Mouse (Mus musculus): ENCODE data around the gene Olig3. TPM values are rescaled to one million over a fixed set of nuclear protein-coding genes. Genes with fewer than 3 reads are reported as not detected.

The Olig3 gene
- total and polyA plus RNA-seq, 3 experiments, result not detected

GRCm38 (mm10) chr10:19353631-19354030 lies 2.7 kb upstream of the Olig3 start:
- dilution Hi-C loops (cut with MboI; ENCODE audit: extremely low pct_ligation_motif_present, extremely low pct_unique_long_range_greater_than_20kb, low sequenced_read_pairs), result no loop called here
- Histone ChIP-seq H3K36me3 (replicated peaks in 1 of 2; ENCODE audit: control insufficient read depth in 1 of 2, insufficient read depth in 1 of 2, low read length in 1 of 2) (no peaks in the 10 kb centered on the region), H3K79me2 (replicated peaks; ENCODE audit: control insufficient read depth, extremely low read depth, insufficient read depth, poor library complexity, severe bottlenecking) (no peaks in the 10 kb centered on the region), H3K4me2 (ENCODE audit: insufficient read depth, low read depth, poor library complexity, severe bottlenecking) (no peak overlapping the region), H3K4me3 (replicated peaks in 1 of 3; ENCODE audit: low read depth in 2 of 3, low read length in 2 of 3, poor library complexity in 1 of 3) (no peak overlapping the region), H3K9me3 (replicated peaks; ENCODE audit: low read length) (peaks cover 2% of the 10 kb centered on the region), H3K27ac (ENCODE audit: insufficient read depth, low read depth) (no peak overlapping the region), H3K4me1 (ENCODE audit: control insufficient read depth in 1 of 2, insufficient read depth in 2 of 2) (peaks cover 0 to 13% of the 10 kb centered on the region in 2 experiments; a peak in 2 of 4 replicates), H3K27me3 (replicated peaks) (no peaks in the 10 kb centered on the region), H3K9ac (ENCODE audit: insufficient read depth, low read depth) (no peak overlapping the region)
- in situ Hi-C loops (cut with MboI; ENCODE audit: low pct_ligation_motif_present, low pct_unique_long_range_greater_than_20kb, low sequenced_read_pairs), result no loop called here
- DNase-seq (ENCODE audit: extremely low read depth), result no peak
- TF ChIP-seq UBTF (IDR thresholded peaks at IDR 0.05; ENCODE audit: low read depth, low read length) (no peak), E2F4 (IDR thresholded peaks at IDR 0.05; ENCODE audit: insufficient replicate concordance, low read depth, low read length) (no peak), USF1 (IDR thresholded peaks at IDR 0.05; ENCODE audit: low read depth, low read length) (no peak), PAX5 (IDR thresholded peaks at IDR 0.05; ENCODE audit: low read length) (no peak), POLR2A (IDR thresholded peaks at IDR 0.05; ENCODE audit: low read depth, low read length) (no peak), MAFK (IDR thresholded peaks at IDR 0.05; ENCODE audit: insufficient replicate concordance, low read length) (no peak), JUN (IDR thresholded peaks at IDR 0.05; ENCODE audit: insufficient read depth, low read depth, low read length) (no peak), NRF1 (IDR thresholded peaks at IDR 0.05; ENCODE audit: low read depth, low read length) (no peak), MEF2A (IDR thresholded peaks at IDR 0.05; ENCODE audit: borderline replicate concordance, low read depth, low read length) (no peak), KAT2A (IDR thresholded peaks at IDR 0.05; ENCODE audit: insufficient replicate concordance, low read length) (no peak), MAZ (IDR thresholded peaks at IDR 0.05; ENCODE audit: low read depth, low read length) (no peak), SMC3 (IDR thresholded peaks at IDR 0.05; ENCODE audit: low read depth, low read length) (no peak), CHD2 (IDR thresholded peaks at IDR 0.05; ENCODE audit: low read length) (no peak), ZMIZ1 (IDR thresholded peaks at IDR 0.05; ENCODE audit: low read depth, low read length) (no peak), ZC3H11A (IDR thresholded peaks at IDR 0.05; ENCODE audit: low read depth, low read length) (no peak), MXI1 (IDR thresholded peaks at IDR 0.05; ENCODE audit: low read depth, low read length) (no peak), TCF12 (IDR thresholded peaks at IDR 0.05; ENCODE audit: low read depth, low read length) (no peak), MAX (IDR thresholded peaks at IDR 0.05; ENCODE audit: low read length) (no peak), ELF1 (IDR thresholded peaks at IDR 0.05; ENCODE audit: low read depth, low read length) (no peak)

- dilution Hi-C loops (cut with MboI; ENCODE audit: extremely low pct_ligation_motif_present, extremely low pct_unique_long_range_greater_than_20kb, low sequenced_read_pairs), result no loop called here
- H3K4me2 ChIP-seq (ENCODE audit: insufficient read depth, low read depth, poor library complexity, severe bottlenecking), result no peak overlapping the region
- no peak for DNase-seq (ENCODE audit: extremely low read depth)
- no peak overlapping the region for H3K9ac ChIP-seq (ENCODE audit: insufficient read depth, low read depth)
- peaks cover 0 to 8% of the 10 kb centered on the region in 2 experiments; a peak in 1 of 4 replicates for H3K4me1 ChIP-seq (ENCODE audit: control insufficient read depth in 1 of 2, insufficient read depth in 2 of 2)
- H3K36me3 ChIP-seq (replicated peaks in 1 of 2; ENCODE audit: control insufficient read depth in 1 of 2, insufficient read depth in 1 of 2, low read length in 1 of 2), result no peaks in the 10 kb centered on the region
- H3K27me3 ChIP-seq (replicated peaks), result no peaks in the 10 kb centered on the region
- TF ChIP-seq E2F4 (IDR thresholded peaks at IDR 0.05; ENCODE audit: insufficient replicate concordance, low read depth, low read length), result no peak
- no peak for TF ChIP-seq ZKSCAN1 (IDR thresholded peaks at IDR 0.05; ENCODE audit: borderline replicate concordance, low read depth, low read length)
- no peak for TF ChIP-seq SIN3A (IDR thresholded peaks at IDR 0.05; ENCODE audit: low read length)
- no peak for TF ChIP-seq BHLHE40 (IDR thresholded peaks at IDR 0.05; ENCODE audit: low read depth, low read length)
- TF ChIP-seq TCF12 (IDR thresholded peaks at IDR 0.05; ENCODE audit: low read depth, low read length), result no peak
- TF ChIP-seq ETS1 (conservative IDR thresholded peaks at IDR 0.05; ENCODE audit: low read depth, low read length), result no peak
- TF ChIP-seq POLR2A (IDR thresholded peaks at IDR 0.05; ENCODE audit: low read depth, low read length), result no peak
- TF ChIP-seq EP300 (IDR thresholded peaks at IDR 0.05; ENCODE audit: low read length), result no peak
- no peak for TF ChIP-seq KAT2A (IDR thresholded peaks at IDR 0.05; ENCODE audit: insufficient replicate concordance, low read length)
- no peak overlapping the region for H3K27ac ChIP-seq (ENCODE audit: insufficient read depth, low read depth)
- in situ Hi-C loops (cut with MboI; ENCODE audit: low pct_ligation_motif_present, low pct_unique_long_range_greater_than_20kb, low sequenced_read_pairs), result no loop called here
- no peaks in the 10 kb centered on the region for H3K79me2 ChIP-seq (replicated peaks; ENCODE audit: control insufficient read depth, extremely low read depth, insufficient read depth, poor library complexity, severe bottlenecking)
- no peak overlapping the region for H3K4me3 ChIP-seq (replicated peaks in 1 of 3; ENCODE audit: low read depth in 2 of 3, low read length in 2 of 3, poor library complexity in 1 of 3)
- H3K9me3 ChIP-seq (replicated peaks; ENCODE audit: low read length), result peaks cover 2% of the 10 kb centered on the region
These were observed 2.2 kb upstream of the Olig3 start for GRCm38 (mm10) chr10:19354146-19354545.
